Mouse (Mus musculus) megakaryocyte-erythroid progenitor cell, adult 5-6 weeks (primary cell): ENCODE data around the gene Shtn1. TPM values are rescaled to one million over a fixed set of nuclear protein-coding genes. Genes with fewer than 3 reads are reported as not detected.

Experiments used
- total RNA-seq, 2 experiments: library from RNA; stranded (forward) in 1 of 2; stranded (reverse) in 1 of 2; fragments of 200-1000, 215-1000 nt in 1 of 2; fragments of >200 nt in 1 of 2; fragmentation: Nextera tagmentation in 1 of 2; gene quantifications; 2 replicates each; pipeline ENCODE4 v1.2.3; 2014 to 2017

Gene Shtn1
- total RNA-seq, 2 experiments from 2014 or later = 0.23 TPM; not detected in 1

Other genes with a start within 250 kb of the Shtn1 start
- not detected in 2 replicates for gene Eno4, start 132.7 kb downstream of the Shtn1 start, total RNA-seq (2014; fragmentation: Nextera tagmentation)
- gene Eno4, start 132.7 kb downstream of the Shtn1 start, total RNA-seq (2017) = not detected in 2 replicates
- not detected in 2 replicates for gene Hspa12a, start 132.4 kb downstream of the Shtn1 start, total RNA-seq (2014; fragmentation: Nextera tagmentation)
- gene Hspa12a, start 132.4 kb downstream of the Shtn1 start, total RNA-seq (2017) = 0.19 TPM in 1 of 2 replicates, not detected in the other
- not detected in 2 replicates for gene Vax1, start 94.0 kb upstream of the Shtn1 start, total RNA-seq (2014; fragmentation: Nextera tagmentation)
- gene Vax1, start 94.0 kb upstream of the Shtn1 start, total RNA-seq (2017) = not detected in 2 replicates
- not detected in 2 replicates for gene Kcnk18, start 143.1 kb upstream of the Shtn1 start, total RNA-seq (2014; fragmentation: Nextera tagmentation)
- gene Kcnk18, start 143.1 kb upstream of the Shtn1 start, total RNA-seq (2017) = not detected in 2 replicates
- 14.8 and 19.7 TPM in 2 replicates for gene Slc18a2, start 184.8 kb upstream of the Shtn1 start, total RNA-seq (2014; fragmentation: Nextera tagmentation)
- 11.3 and 26.0 TPM in 2 replicates for gene Slc18a2, start 184.8 kb upstream of the Shtn1 start, total RNA-seq (2017)
- 403 and 406 TPM in 2 replicates for gene Rps12-ps3, start 246.2 kb upstream of the Shtn1 start, total RNA-seq (2014; fragmentation: Nextera tagmentation)
- 963 and 1,109 TPM in 2 replicates for gene Rps12-ps3, start 246.2 kb upstream of the Shtn1 start, total RNA-seq (2017)